Mouse (Mus musculus): ENCODE measurements at regions not wholly inside any gene's neighbourhood (a gene's known extent, or its start where the extent isn't known, plus 50 kb on each side); places are given as distances from the start of the nearest gene placed in this dataset.

- H3K36me3 ChIP-seq: no peaks in the 10 kb centered on the region
- ATAC-seq (ENCODE audit: low FRiP score, low read depth): no peak
- no peak overlapping the region for H3K27ac ChIP-seq (replicated peaks)
- no peak overlapping the region for H3K9ac ChIP-seq
- H3K9me3 ChIP-seq: no peaks in the 10 kb centered on the region
- H3K4me2 ChIP-seq: no peak overlapping the region
- H3K4me1 ChIP-seq (replicated peaks): no peaks in the 10 kb centered on the region
- H3K27me3 ChIP-seq: no peaks in the 10 kb centered on the region
- WGBS: 79% methylated on average over 2 of the region's 2 CpGs
- no peak overlapping the region for H3K4me3 ChIP-seq
Measured at GRCm38 (mm10) chr13:113438872-113439271, 145.9 kb downstream of the BC067074 start.

GRCm38 (mm10) chr13:113436288-113436687, 143.3 kb downstream of the BC067074 start:
- Histone ChIP-seq H3K4me1 (replicated peaks) (no peaks in the 10 kb centered on the region), H3K4me3 (no peak overlapping the region), H3K27me3 (no peaks in the 10 kb centered on the region), H3K36me3 (no peaks in the 10 kb centered on the region), H3K9ac (no peak overlapping the region), H3K27ac (replicated peaks) (no peak overlapping the region), H3K4me2 (no peak overlapping the region), H3K9me3 (no peaks in the 10 kb centered on the region)
- WGBS: 87% methylated on average over 3 of the region's 3 CpGs
- no peak for ATAC-seq (ENCODE audit: low FRiP score, low read depth)

- no peak for ATAC-seq (ENCODE audit: low FRiP score, low read depth)
- no peak overlapping the region for H3K9ac ChIP-seq
- no peaks in the 10 kb centered on the region for H3K36me3 ChIP-seq
- 89% methylated on average over 4 of the region's 4 CpGs for WGBS
- H3K9me3 ChIP-seq: no peaks in the 10 kb centered on the region
- no peak overlapping the region for H3K27ac ChIP-seq (replicated peaks)
- no peaks in the 10 kb centered on the region for H3K27me3 ChIP-seq
- H3K4me1 ChIP-seq (replicated peaks): no peaks in the 10 kb centered on the region
- no peak overlapping the region for H3K4me2 ChIP-seq
- no peak overlapping the region for H3K4me3 ChIP-seq
Measured at GRCm38 (mm10) chr13:113435117-113435516, 142.2 kb downstream of the BC067074 start.

- Histone ChIP-seq H3K27me3 (no peaks in the 10 kb centered on the region), H3K4me1 (replicated peaks) (no peaks in the 10 kb centered on the region), H3K27ac (replicated peaks) (no peak overlapping the region), H3K4me2 (no peak overlapping the region), H3K36me3 (no peaks in the 10 kb centered on the region), H3K9ac (no peak overlapping the region), H3K4me3 (no peak overlapping the region), H3K9me3 (no peaks in the 10 kb centered on the region)
- WGBS: 86% methylated on average over 5 of the region's 5 CpGs
- no peak for ATAC-seq (ENCODE audit: low FRiP score, low read depth)
Measured at GRCm38 (mm10) chr13:113433456-113433855, 140.5 kb downstream of the BC067074 start.

- H3K9me3 ChIP-seq: no peaks in the 10 kb centered on the region
- no peaks in the 10 kb centered on the region for H3K36me3 ChIP-seq
- WGBS: 41% methylated on average over 3 of the region's 3 CpGs
- ATAC-seq (ENCODE audit: low FRiP score, low read depth): no peak
- H3K27ac ChIP-seq (replicated peaks): no peak overlapping the region
- H3K4me1 ChIP-seq (replicated peaks): no peaks in the 10 kb centered on the region
- H3K4me2 ChIP-seq: no peak overlapping the region
- no peaks in the 10 kb centered on the region for H3K27me3 ChIP-seq
- H3K9ac ChIP-seq: no peak overlapping the region
- no peak overlapping the region for H3K4me3 ChIP-seq
Measured at GRCm38 (mm10) chr13:113429615-113430014, 136.7 kb downstream of the BC067074 start.

Measured in hindbrain, embryonic 15.5 days (tissue).